Mouse (Mus musculus) CH12F3 (cell line): ENCODE results near the gene Dcakd.

Experiments
- in situ Hi-C: fragments of 300-500 bp; cut with MboI; formaldehyde crosslinking; loops from 2 replicates; pipeline ENCODE4 v1.14.3; 2020; ENCODE audit warnings: low sequenced_read_pairs

Dcakd gene

GRCm38 (mm10) chr11:102946265-102946991 is 81.7 kb downstream of the Dcakd start, which contains the start of gene C1ql1:
C1ql1 (minus strand) TSS chr11:102946688.
- in situ Hi-C loops = no loop called here

GRCm38 (mm10) chr11:102945306-102946264 is 82.5 kb downstream of the Dcakd start:
- in situ Hi-C loops = no loop called here
